Mouse (Mus musculus): Measurements from ENCODE around the gene Tctn3. TPM values are rescaled to one million over a fixed set of nuclear protein-coding genes. Genes with fewer than 3 reads are reported as not detected.
"Not testable (repeated sequence)": the region's sequence is repeated elsewhere in the genome, so short reads cannot be mapped to it uniquely, and the experiment has no call there.

Tctn3 gene
- polyA plus RNA-seq, 1 experiment from 2014 or later = 13.9 TPM

DNA sequence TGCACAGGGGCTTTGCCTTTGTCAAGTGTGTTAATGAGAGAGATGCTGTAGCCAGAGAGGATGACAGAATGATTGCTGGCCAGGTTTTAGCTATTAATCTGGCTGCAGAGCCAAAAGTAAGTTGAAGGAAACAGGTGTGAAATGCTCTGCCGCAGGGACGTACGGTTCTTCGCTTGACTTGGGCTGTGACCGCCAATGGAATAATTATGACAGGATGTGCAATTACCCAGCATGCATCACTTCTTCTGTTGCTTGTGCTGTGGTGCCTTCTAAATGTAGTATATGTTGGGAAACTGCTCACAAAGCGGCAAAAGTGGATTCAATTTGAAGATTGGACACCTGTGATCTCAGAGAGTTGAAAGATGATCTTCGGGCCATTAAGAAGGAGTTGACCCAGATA lies 4.0 kb upstream of the Tctn3 start:
- no peak overlapping the region for H3K27ac ChIP-seq
- ATAC-seq (ENCODE audit: insufficient number of reproducible peaks, low FRiP score, low TSS enrichment, low read depth) = no peak
- peaks cover 9% of the 10 kb centered on the region; the same call in 1 of the 2 replicates for H3K4me1 ChIP-seq
- H3K4me3 ChIP-seq = no peak overlapping the region
- H3K36me3 ChIP-seq = no peaks in the 10 kb centered on the region
- WGBS = 52% methylated on average over 7 of the region's 7 CpGs
- H3K9me3 ChIP-seq = no peaks in the 10 kb centered on the region
- H3K27me3 ChIP-seq = no peaks in the 10 kb centered on the region
- H3K4me2 ChIP-seq = no peak overlapping the region
- H3K9ac ChIP-seq = no peak overlapping the region

DNA sequence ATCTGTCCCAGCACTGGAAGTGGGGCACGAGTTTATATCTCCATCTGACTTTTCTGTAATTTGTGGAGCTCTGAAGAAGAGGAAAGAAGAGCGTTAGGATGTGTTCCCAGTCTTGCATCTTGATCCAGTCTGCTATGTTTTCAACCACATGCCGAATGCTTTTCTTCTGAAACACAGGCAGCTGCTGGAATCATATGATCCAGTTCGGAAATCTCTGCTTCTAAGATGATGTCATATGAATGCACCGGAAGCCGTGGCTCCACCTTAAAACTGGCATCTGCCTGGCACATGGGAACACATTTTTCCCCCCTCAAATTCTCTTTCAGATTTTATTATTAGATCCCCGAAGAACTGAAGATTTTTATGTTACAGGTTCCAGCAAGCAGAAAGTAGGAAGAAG lies 2.8 kb upstream of the Tctn3 start:
- Histone ChIP-seq H3K4me2 (no peak overlapping the region), H3K9ac (no peak overlapping the region), H3K27me3 (no peaks in the 10 kb centered on the region), H3K4me3 (no peak overlapping the region), H3K36me3 (no peaks in the 10 kb centered on the region), H3K27ac (no peak overlapping the region), H3K4me1 (peaks cover 12% of the 10 kb centered on the region; the same call in 1 of the 2 replicates), H3K9me3 (no peaks in the 10 kb centered on the region)
- no peak for ATAC-seq (ENCODE audit: insufficient number of reproducible peaks, low FRiP score, low TSS enrichment, low read depth)
- WGBS = 49% methylated on average over 7 of the region's 7 CpGs

DNA sequence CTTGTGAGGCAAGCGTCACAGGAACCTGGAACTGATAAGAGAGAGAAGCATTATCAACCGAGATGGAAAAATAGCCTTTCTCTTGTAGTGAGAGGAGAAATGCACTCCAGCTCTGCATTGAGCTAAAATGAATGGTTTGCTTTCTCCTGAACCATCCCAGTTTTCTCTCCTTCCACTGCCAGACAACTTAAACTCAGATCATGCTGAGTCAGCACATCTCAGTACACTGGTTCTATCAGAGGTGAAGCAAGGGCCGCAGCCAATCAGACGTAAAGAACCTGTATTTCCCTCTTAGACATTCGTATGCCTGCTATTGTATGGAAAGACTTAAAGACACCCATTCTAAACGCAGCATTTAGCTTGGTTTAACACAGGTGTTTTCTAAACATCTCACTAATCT lies 4.4 kb downstream of the Tctn3 start:
- no peak overlapping the region for H3K4me2 ChIP-seq
- no peak for ATAC-seq (ENCODE audit: insufficient number of reproducible peaks, low FRiP score, low TSS enrichment, low read depth)
- no peak overlapping the region for H3K27ac ChIP-seq
- H3K27me3 ChIP-seq = no peaks in the 10 kb centered on the region
- H3K4me1 ChIP-seq = peaks cover 12% of the 10 kb centered on the region; the same call in 1 of the 2 replicates
- H3K4me3 ChIP-seq = no peak overlapping the region
- H3K9me3 ChIP-seq = no peaks in the 10 kb centered on the region
- H3K36me3 ChIP-seq = peaks cover 42% of the 10 kb centered on the region
- H3K9ac ChIP-seq = no peak overlapping the region
- WGBS = 85% methylated on average over 6 of the region's 6 CpGs

DNA sequence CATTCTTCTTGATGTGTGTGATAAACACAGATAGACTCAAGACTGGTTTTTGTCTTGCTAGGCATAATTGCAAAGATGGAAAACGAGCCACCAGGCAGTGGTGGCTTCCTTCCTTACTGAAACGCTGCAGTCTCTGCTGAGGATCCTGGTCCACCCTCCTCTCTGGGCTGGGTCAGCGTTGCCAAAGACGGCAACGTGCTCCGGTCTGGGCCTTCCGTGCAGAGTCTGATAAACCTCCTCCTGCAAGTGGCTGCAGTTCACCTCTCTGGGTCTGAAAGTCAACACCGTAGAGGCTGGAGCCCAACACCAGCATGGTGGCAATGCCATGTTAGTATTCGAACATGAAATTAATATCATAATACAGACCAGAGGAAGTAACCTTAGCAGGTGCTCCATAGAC lies 6.8 kb downstream of the Tctn3 start:
- H3K4me3 ChIP-seq = no peak overlapping the region
- peaks cover 52% of the 10 kb centered on the region for H3K36me3 ChIP-seq
- no peaks in the 10 kb centered on the region for H3K9me3 ChIP-seq
- ATAC-seq (ENCODE audit: insufficient number of reproducible peaks, low FRiP score, low TSS enrichment, low read depth) = no peak
- no peaks in the 10 kb centered on the region for H3K27me3 ChIP-seq
- no peak overlapping the region for H3K4me2 ChIP-seq
- H3K27ac ChIP-seq = no peak overlapping the region
- 90% methylated on average over 9 of the region's 9 CpGs for WGBS
- no peak overlapping the region for H3K9ac ChIP-seq
- no peaks in the 10 kb centered on the region for H3K4me1 ChIP-seq

DNA sequence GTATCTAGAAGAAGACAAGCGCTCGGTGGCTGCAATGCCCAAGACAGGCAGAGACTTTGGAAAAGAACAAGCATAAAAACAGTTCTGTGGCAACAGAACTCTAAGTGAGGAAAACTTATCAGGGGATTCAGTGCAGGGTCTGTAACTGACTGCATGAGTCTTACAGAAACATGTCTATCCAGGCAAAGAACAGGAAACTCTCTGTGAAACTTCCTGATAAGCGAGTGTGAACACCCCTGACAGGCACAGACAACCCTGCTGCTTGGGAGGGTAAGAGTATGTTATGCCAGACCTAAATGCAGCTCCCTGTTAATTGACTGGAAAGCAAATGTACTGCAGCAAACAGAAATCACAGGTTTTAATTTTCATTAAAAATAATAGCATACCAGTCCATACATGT lies 10.2 kb downstream of the Tctn3 start:
- peaks cover 33% of the 10 kb centered on the region for H3K36me3 ChIP-seq
- 82% methylated on average over 3 of the region's 3 CpGs for WGBS
- no peaks in the 10 kb centered on the region for H3K9me3 ChIP-seq
- H3K27ac ChIP-seq = no peak overlapping the region
- H3K9ac ChIP-seq = no peak overlapping the region
- no peaks in the 10 kb centered on the region for H3K27me3 ChIP-seq
- H3K4me1 ChIP-seq = no peaks in the 10 kb centered on the region
- no peak for ATAC-seq (ENCODE audit: insufficient number of reproducible peaks, low FRiP score, low TSS enrichment, low read depth)
- H3K4me3 ChIP-seq = no peak overlapping the region
- no peak overlapping the region for H3K4me2 ChIP-seq

DNA sequence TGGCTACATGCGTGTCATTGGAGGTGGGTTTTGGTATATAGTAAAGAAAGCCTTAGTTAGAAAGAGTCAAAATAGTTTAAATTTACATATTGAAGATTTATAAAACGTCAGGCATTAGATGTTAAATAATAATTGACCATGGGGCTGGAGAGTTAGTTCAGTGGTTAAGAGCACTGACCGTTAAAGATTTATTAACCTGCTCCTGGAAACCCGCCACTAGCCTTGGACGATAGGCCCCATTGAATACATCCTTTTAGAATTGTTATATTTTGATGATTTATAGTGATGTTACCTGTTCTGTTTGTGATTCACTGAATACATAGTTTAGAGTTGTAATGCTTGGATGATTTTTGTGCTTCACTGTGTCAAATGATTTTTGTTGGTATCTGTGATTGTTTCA lies 11.2 kb downstream of the Tctn3 start:
- H3K9me3 ChIP-seq; H3K27me3 ChIP-seq; ATAC-seq (ENCODE audit: insufficient number of reproducible peaks, low FRiP score, low TSS enrichment, low read depth); H3K27ac ChIP-seq; H3K4me2 ChIP-seq; H3K9ac ChIP-seq; H3K4me1 ChIP-seq; H3K4me3 ChIP-seq: not testable (repeated sequence)
- H3K36me3 ChIP-seq = peaks cover 23% of the 10 kb centered on the region
- WGBS = 87% methylated on average over 5 of the region's 5 CpGs

DNA sequence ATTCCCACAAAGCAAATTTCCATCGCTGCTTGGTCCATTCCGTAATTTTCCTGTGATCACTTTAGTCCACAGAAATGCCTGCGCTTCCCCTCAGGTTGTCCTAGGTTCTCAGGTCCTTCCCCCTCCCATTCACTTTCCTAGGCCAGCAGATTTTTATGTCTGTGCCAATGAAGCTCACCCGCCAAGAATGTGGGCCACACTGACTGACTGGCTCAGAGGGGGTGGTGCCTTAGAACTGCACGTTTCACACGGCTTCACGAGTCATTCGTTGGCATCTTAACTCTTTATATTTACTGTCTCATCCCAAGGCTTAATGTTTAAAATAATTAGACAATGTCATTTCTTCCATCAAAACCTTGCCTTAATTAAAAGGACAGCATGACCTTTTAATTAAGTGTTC lies 16.2 kb downstream of the Tctn3 start:
- Histone ChIP-seq H3K27ac (no peak overlapping the region), H3K9ac (no peak overlapping the region), H3K36me3 (peaks cover 10% of the 10 kb centered on the region; the same call in 1 of the 2 replicates), H3K4me3 (no peak overlapping the region), H3K27me3 (no peaks in the 10 kb centered on the region), H3K4me1 (no peaks in the 10 kb centered on the region), H3K9me3 (no peaks in the 10 kb centered on the region), H3K4me2 (no peak overlapping the region)
- ATAC-seq (ENCODE audit: insufficient number of reproducible peaks, low FRiP score, low TSS enrichment, low read depth) = no peak
- 63% methylated on average over 8 of the region's 8 CpGs for WGBS

DNA sequence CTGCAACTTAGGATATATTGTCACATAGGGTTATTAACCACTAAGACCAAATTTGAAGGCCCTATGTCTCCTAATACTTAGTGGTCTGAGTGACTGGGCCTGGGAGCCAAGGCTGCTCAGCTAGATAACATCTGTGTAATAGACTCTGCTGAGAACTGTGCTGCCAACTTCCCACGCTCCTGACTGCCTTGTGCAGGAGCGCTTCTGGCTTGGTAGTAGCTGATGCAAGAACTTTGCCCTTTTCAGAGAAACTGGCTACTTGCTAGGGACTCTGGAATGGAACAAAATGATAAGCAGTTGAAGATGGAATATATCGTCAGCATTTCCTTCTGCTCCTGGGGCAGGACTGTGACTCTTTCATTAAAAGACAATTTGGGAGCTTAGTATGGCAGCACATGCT lies 16.8 kb downstream of the Tctn3 start:
- ATAC-seq (ENCODE audit: insufficient number of reproducible peaks, low FRiP score, low TSS enrichment, low read depth) = no peak
- Histone ChIP-seq H3K36me3 (peaks cover 10% of the 10 kb centered on the region; the same call in 1 of the 2 replicates), H3K4me3 (no peak overlapping the region), H3K4me1 (no peaks in the 10 kb centered on the region), H3K27ac (no peak overlapping the region), H3K9ac (no peak overlapping the region), H3K27me3 (no peaks in the 10 kb centered on the region), H3K9me3 (no peaks in the 10 kb centered on the region), H3K4me2 (no peak overlapping the region)
- 87% methylated on average over 3 of the region's 3 CpGs for WGBS

DNA sequence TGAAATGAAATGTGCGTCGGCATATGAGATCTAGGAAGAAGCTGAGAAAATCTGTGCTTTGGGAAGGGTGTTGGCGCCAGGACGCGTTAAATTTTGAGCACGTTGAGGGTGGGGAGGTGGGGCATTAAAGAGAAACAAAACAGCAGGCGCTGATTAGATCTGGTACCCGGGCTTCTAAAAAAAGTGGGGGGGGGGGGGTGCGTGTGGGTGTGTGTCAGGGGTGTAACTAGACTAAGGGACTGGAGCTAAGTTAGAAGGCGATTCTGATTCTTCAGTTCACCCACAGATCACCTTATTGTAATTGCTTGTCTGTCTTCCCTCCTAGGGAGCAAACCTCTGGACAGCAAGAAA lies 22.5 kb downstream of the Tctn3 start:
- H3K9ac ChIP-seq = 0 out of 2 replicates have a peak overlapping the region, but pooled peaks have one; percentile 26
- no peaks in the 10 kb centered on the region for H3K9me3 ChIP-seq
- peak overlapping the region; percentile 73 for H3K4me2 ChIP-seq
- WGBS = 2% methylated on average over 10 of the region's 10 CpGs
- 0 out of 2 replicates have a peak, but pooled peaks cover 7% of the 10 kb centered on the region for H3K36me3 ChIP-seq
- no peak for ATAC-seq (ENCODE audit: insufficient number of reproducible peaks, low FRiP score, low TSS enrichment, low read depth)
- peak overlapping the region; percentile 80 for H3K27ac ChIP-seq
- H3K4me1 ChIP-seq = peaks cover 15% of the 10 kb centered on the region; the same call in 1 of the 2 replicates
- H3K27me3 ChIP-seq = no peaks in the 10 kb centered on the region
- H3K4me3 ChIP-seq = peak overlapping the region; percentile 89

DNA sequence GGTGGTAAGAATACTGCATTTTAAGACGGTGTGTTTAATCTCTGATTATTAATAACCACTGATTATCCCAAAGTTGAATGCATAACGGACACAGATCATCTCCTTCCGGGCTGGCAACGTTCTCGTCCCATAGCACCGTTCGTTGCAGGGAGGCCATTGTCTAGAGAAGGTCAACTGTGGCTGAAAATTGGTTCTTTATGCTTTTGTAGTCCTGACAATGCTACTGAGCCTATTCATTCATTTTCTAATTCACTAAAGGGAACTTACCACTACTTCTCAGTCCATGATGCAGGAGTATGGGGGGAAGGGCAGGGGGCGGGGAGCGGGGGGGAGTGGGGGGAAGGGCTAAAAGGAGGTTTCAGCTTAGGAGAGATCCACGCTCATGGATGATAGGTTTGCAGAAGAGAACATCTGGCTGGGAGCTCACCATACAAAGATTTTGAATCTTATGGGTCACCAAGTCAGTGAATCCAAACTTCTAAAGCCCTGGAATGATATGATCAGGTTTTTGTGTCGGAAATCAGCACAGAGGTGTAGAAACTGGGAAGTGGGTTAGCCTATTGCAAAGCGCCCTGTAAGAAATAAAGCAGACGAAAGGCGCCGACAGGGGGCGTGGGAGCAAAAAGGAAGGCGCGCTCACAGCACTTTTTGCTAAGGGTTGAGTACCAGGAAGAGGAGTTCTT lies 23.0 kb downstream of the Tctn3 start:
- Histone ChIP-seq H3K36me3 (peaks cover 11% of the 10 kb centered on the region; the same call in 1 of the 2 replicates), H3K9me3 (no peaks in the 10 kb centered on the region), H3K4me2 (peak overlapping the region; percentile 73), H3K27ac (peak overlapping the region; percentile 80), H3K27me3 (no peaks in the 10 kb centered on the region), H3K4me3 (peak overlapping the region; percentile 89), H3K4me1 (peaks cover 15% of the 10 kb centered on the region; the same call in 1 of the 2 replicates), H3K9ac (0 out of 2 replicates have a peak overlapping the region, but pooled peaks have one; percentile 26)
- WGBS = under 1% methylated on average over 18 of the region's 18 CpGs
- ATAC-seq (ENCODE audit: insufficient number of reproducible peaks, low FRiP score, low TSS enrichment, low read depth) = peak; percentile 53; the same call in 1 of the 2 replicates

DNA sequence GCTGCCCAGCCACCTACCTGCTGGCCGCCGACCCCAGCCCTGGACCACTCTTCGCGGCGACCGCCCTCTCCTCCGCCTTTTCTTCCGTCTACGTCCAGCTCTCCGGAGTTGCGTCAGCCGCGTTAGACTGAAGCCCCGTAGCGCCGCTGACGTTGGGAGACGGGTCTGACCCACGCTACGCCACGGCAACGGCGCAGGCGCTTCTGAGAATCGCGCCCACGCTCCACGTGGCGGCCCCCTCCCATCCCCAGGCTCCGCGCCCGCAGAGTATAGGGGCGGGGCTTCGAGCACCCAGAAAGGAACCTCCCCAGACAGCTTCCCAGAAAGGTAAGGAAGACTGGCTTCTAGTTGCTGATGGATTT lies 23.8 kb downstream of the Tctn3 start, which contains the start of gene Aldh18a1:
TSS of gene Aldh18a1 (minus strand) at position 171 of the 362 bp plus-strand sequence.
- H3K9me3 ChIP-seq = no peaks in the 10 kb centered on the region
- H3K36me3 ChIP-seq = peaks cover 16% of the 10 kb centered on the region
- H3K9ac ChIP-seq = peak within 1 kb of the TSS; percentile 68
- peaks cover 15% of the 10 kb centered on the region; the same call in 1 of the 2 replicates for H3K4me1 ChIP-seq
- H3K4me2 ChIP-seq = peak within 1 kb of the TSS; percentile 73
- under 1% methylated on average over 34 of the region's 34 CpGs for WGBS
- no peaks in the 10 kb centered on the region for H3K27me3 ChIP-seq
- peak within 1 kb of the TSS; percentile 89 for H3K4me3 ChIP-seq
- peak within 1 kb of the TSS; percentile 80 for H3K27ac ChIP-seq
- peak; percentile 92 for ATAC-seq (ENCODE audit: insufficient number of reproducible peaks, low FRiP score, low TSS enrichment, low read depth)

DNA sequence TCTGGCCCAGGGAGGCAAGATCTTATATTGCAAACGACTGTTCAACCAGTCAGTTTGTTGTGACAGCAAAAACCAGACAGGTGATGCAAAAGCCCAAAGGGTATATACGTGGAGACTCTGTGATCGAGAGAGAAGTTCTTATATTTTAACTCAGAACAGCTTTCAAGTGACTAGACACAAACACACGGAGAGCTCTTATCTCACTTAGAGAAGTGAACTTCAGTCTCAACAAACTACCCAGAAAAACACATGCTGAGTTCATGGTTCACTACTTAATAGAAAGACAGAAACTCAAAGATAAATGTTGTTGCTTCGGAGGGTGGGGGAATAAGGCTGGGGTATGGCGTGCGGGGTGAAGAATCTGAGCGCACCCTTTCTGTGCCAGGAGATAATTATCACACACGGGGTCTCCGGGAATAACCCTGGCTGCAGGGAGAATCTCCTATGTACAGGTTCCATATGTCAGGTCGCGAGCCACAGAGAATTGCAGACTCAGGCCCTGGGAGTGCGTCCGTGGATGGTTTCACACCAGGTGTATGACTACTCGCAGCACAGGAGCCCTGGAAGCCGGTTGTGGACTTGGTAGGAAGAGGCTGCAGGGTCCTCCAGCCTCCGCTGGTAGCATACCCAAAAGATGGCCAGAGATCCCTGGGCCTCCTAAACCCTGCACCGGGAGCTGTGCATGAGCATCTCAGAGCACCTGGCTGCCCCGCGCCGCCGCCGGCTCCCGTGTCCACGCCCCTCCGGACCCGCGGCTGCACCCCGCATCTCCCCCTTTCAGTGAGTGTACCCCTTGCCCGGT lies 24.3 kb downstream of the Tctn3 start:
- H3K9me3 ChIP-seq = no peaks in the 10 kb centered on the region
- ATAC-seq (ENCODE audit: insufficient number of reproducible peaks, low FRiP score, low TSS enrichment, low read depth) = no peak; the same call in 1 of the 2 replicates

More for the DNA sequence above, 24.3 kb downstream of the Tctn3 start:
- no peaks in the 10 kb centered on the region for H3K27me3 ChIP-seq
- peaks cover 15% of the 10 kb centered on the region; the same call in 1 of the 2 replicates for H3K4me1 ChIP-seq
- peak overlapping the region; percentile 89 for H3K4me3 ChIP-seq
- peaks cover 20% of the 10 kb centered on the region for H3K36me3 ChIP-seq
- WGBS = 2% methylated on average over 30 of the region's 30 CpGs
- peak overlapping the region; percentile 67; the same call in 1 of the 2 replicates for H3K27ac ChIP-seq
- peak overlapping the region; percentile 68 for H3K9ac ChIP-seq
- H3K4me2 ChIP-seq = peak overlapping the region; percentile 73

All from limb, embryonic 15.5 days (tissue).